Mouse (Mus musculus): Measurements from ENCODE around the gene Adam12.

DNA sequence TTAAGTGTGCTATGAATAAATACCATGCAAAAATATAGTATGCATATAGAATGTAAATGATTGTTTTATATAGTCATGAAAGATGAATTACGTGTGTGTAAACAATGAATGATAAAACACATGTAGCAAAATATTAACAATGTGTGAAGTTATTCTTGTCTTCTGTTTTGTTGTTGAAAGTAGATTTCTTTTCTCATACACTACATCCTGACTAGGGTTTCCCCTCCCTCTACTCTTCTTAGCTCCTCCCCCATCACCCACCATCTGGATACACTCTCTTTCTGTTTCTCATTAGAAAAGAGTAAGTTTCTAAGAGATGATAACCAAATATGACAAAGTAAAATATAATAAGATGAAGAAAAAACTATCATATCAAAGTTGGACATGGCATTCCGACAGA lies 16.1 kb upstream of the Adam12 start:
- TF ChIP-seq CTCF (IDR thresholded peaks at IDR 0.05; ENCODE audit: control insufficient read depth, insufficient read depth, low read length) (no peak), POLR2A (IDR thresholded peaks at IDR 0.05; ENCODE audit: borderline replicate concordance, control insufficient read depth, low read depth, low read length) (no peak)

All from bone marrow, adult 2 months (tissue).